Comparison of ENCODE assay signal across 19 mouse cellular contexts in genomic region chr3:38231506-38231905, GRCm38 (mm10).
DNase-seq lines count a peak whose midpoint lies in the region; ATAC-seq lines count a peak whose summit lies in the region.
"Had no signal": no experiment of that assay in that cellular context is flagged by ENCODE, and none has a peak within 500 bp of the region (broad histone marks: within the 10 kb centered on the region; RNA-seq: fewer than 3 reads in every experiment).

No protein-coding gene starts in this region.

- intact Hi-C loops in heart, postnatal 36 days (cut with DNase I) = no loop called here

- H3K9ac ChIP-seq in heart, embryonic 14.5 days (ENCODE audit: low read length) = no peak overlapping the region
- H3K9ac ChIP-seq in midbrain, embryonic 15.5 days = no peak overlapping the region
- no peak overlapping the region for H3K9ac ChIP-seq in limb, embryonic 13.5 days
- H3K9ac ChIP-seq in midbrain, embryonic 14.5 days (replicated peaks; ENCODE audit: low read length) = no peak overlapping the region
- no peak overlapping the region for H3K9ac ChIP-seq in liver, embryonic 12.5 days
- H3K9ac ChIP-seq: forebrain, embryonic 12.5 days; hindbrain, embryonic 13.5 days; liver, postnatal 0 days had no signal

- no peaks in the 10 kb centered on the region for H3K27me3 ChIP-seq in heart, embryonic 14.5 days (ENCODE audit: control insufficient read depth, insufficient read depth, low read length)
- H3K27me3 ChIP-seq in midbrain, embryonic 10.5 days (ENCODE audit: low read depth, poor library complexity, severe bottlenecking) = no peaks in the 10 kb centered on the region
- no peaks in the 10 kb centered on the region for H3K27me3 ChIP-seq in midbrain, embryonic 15.5 days (replicated peaks)
- peaks cover 3% of the 10 kb centered on the region; the same call in 1 of the 2 replicates for H3K27me3 ChIP-seq in limb, embryonic 13.5 days
- no peaks in the 10 kb centered on the region for H3K27me3 ChIP-seq in midbrain, embryonic 14.5 days (ENCODE audit: control insufficient read depth, insufficient read depth, low read length)
- H3K27me3 ChIP-seq in liver, embryonic 12.5 days (replicated peaks) = no peaks in the 10 kb centered on the region
- H3K27me3 ChIP-seq: forebrain, embryonic 12.5 days; hindbrain, embryonic 13.5 days had no signal

- peak overlapping the region; percentile 23 to 73; a peak in 3 of 4 replicates for H3K27ac ChIP-seq in heart, embryonic 14.5 days (replicated peaks in 1 of 2; ENCODE audit: control insufficient read depth in 1 of 2, insufficient read depth in 1 of 2, low read depth in 2 of 2, low read length in 2 of 2)
- peak overlapping the region; percentile 83; the same call in 1 of the 2 replicates for H3K27ac ChIP-seq in midbrain, embryonic 10.5 days (replicated peaks)
- H3K27ac ChIP-seq in midbrain, embryonic 15.5 days = no peak overlapping the region
- H3K27ac ChIP-seq in limb, embryonic 13.5 days = no peak overlapping the region
- H3K27ac ChIP-seq in midbrain, embryonic 14.5 days (replicated peaks; ENCODE audit: low read depth, low read length) = peak overlapping the region; percentile 28; the same call in 1 of the 2 replicates
- no peak overlapping the region for H3K27ac ChIP-seq in liver, embryonic 12.5 days
- H3K27ac ChIP-seq: kidney, postnatal 0 days had no signal

- H3K4me3 ChIP-seq in heart, embryonic 14.5 days (ENCODE audit: control insufficient read depth in 1 of 2, insufficient read depth in 1 of 2, low read depth in 1 of 2, low read length in 2 of 2) = no peak overlapping the region
- H3K4me3 ChIP-seq in midbrain, embryonic 10.5 days = no peak overlapping the region
- H3K4me3 ChIP-seq in midbrain, embryonic 15.5 days = no peak overlapping the region
- H3K4me3 ChIP-seq in limb, embryonic 13.5 days = no peak overlapping the region
- no peak overlapping the region for H3K4me3 ChIP-seq in midbrain, embryonic 14.5 days (replicated peaks; ENCODE audit: low read depth, low read length)
- H3K4me3 ChIP-seq in liver, embryonic 12.5 days = no peak overlapping the region
- H3K4me3 ChIP-seq: forebrain, embryonic 12.5 days; hindbrain, embryonic 13.5 days had no signal

- 83% methylated on average over 3 of the region's 3 CpGs for WGBS in heart, embryonic 14.5 days
- 83% methylated on average over 3 of the region's 3 CpGs for WGBS in midbrain, embryonic 10.5 days
- WGBS in midbrain, embryonic 15.5 days = 89% methylated on average over 3 of the region's 3 CpGs
- 73% methylated on average over 3 of the region's 3 CpGs for WGBS in limb, embryonic 13.5 days
- 78% methylated on average over 3 of the region's 3 CpGs for WGBS in midbrain, embryonic 14.5 days
- WGBS in liver, embryonic 12.5 days (ENCODE audit: insufficient replicate concordance) = 54% methylated on average over 3 of the region's 3 CpGs

- no peak for DNase-seq in heart, postnatal 36 days
- DNase-seq in midbrain, embryonic 10.5 days (ENCODE audit: low spot score) = peak; percentile 11
- no peak for DNase-seq in midbrain, embryonic 14.5 days
- DNase-seq: adrenal gland, adult 2 months; cerebellum, adult 11 months; cerebellum, adult 9-11 months; gastrocnemius, adult 2 months; kidney, adult 18-20 months; layer of hippocampus, adult 9-11 months; thymus, postnatal 36 days had no signal

- H3K9me3 ChIP-seq in heart, embryonic 14.5 days (ENCODE audit: control insufficient read depth, low read length) = no peaks in the 10 kb centered on the region
- no peaks in the 10 kb centered on the region for H3K9me3 ChIP-seq in midbrain, embryonic 10.5 days (replicated peaks)
- no peaks in the 10 kb centered on the region for H3K9me3 ChIP-seq in midbrain, embryonic 15.5 days
- no peaks in the 10 kb centered on the region for H3K9me3 ChIP-seq in limb, embryonic 13.5 days
- H3K9me3 ChIP-seq in midbrain, embryonic 14.5 days (ENCODE audit: control insufficient read depth, low read length) = no peaks in the 10 kb centered on the region
- no peaks in the 10 kb centered on the region for H3K9me3 ChIP-seq in liver, embryonic 12.5 days (replicated peaks)
- H3K9me3 ChIP-seq: forebrain, embryonic 12.5 days; hindbrain, embryonic 13.5 days had no signal

- H3K4me1 ChIP-seq in heart, embryonic 14.5 days (ENCODE audit: control insufficient read depth in 2 of 2, insufficient read depth in 2 of 2, low read length in 2 of 2) = peaks cover 10 to 24% of the 10 kb centered on the region in 2 experiments
- peaks cover 51% of the 10 kb centered on the region for H3K4me1 ChIP-seq in midbrain, embryonic 10.5 days
- H3K4me1 ChIP-seq in midbrain, embryonic 15.5 days = peaks cover 21% of the 10 kb centered on the region
- H3K4me1 ChIP-seq in limb, embryonic 13.5 days = peaks cover 51% of the 10 kb centered on the region
- peaks cover 15% of the 10 kb centered on the region for H3K4me1 ChIP-seq in midbrain, embryonic 14.5 days (ENCODE audit: control insufficient read depth, insufficient read depth, low read length)
- no peaks in the 10 kb centered on the region for H3K4me1 ChIP-seq in liver, embryonic 12.5 days

- H3K36me3 ChIP-seq in heart, embryonic 14.5 days (ENCODE audit: control insufficient read depth, insufficient read depth, low read length) = no peaks in the 10 kb centered on the region
- no peaks in the 10 kb centered on the region for H3K36me3 ChIP-seq in midbrain, embryonic 10.5 days
- no peaks in the 10 kb centered on the region for H3K36me3 ChIP-seq in midbrain, embryonic 15.5 days (replicated peaks)
- no peaks in the 10 kb centered on the region for H3K36me3 ChIP-seq in limb, embryonic 13.5 days
- no peaks in the 10 kb centered on the region for H3K36me3 ChIP-seq in midbrain, embryonic 14.5 days (ENCODE audit: control insufficient read depth, insufficient read depth, low read length)
- no peaks in the 10 kb centered on the region for H3K36me3 ChIP-seq in liver, embryonic 12.5 days
- H3K36me3 ChIP-seq: forebrain, embryonic 12.5 days; hindbrain, embryonic 13.5 days had no signal

- H3K4me2 ChIP-seq in heart, embryonic 14.5 days (ENCODE audit: low read length) = no peak overlapping the region
- H3K4me2 ChIP-seq in midbrain, embryonic 15.5 days = no peak overlapping the region
- peak overlapping the region; percentile 36; the same call in 1 of the 2 replicates for H3K4me2 ChIP-seq in limb, embryonic 13.5 days (replicated peaks)
- H3K4me2 ChIP-seq in midbrain, embryonic 14.5 days (ENCODE audit: low read length) = no peak overlapping the region
- no peak overlapping the region for H3K4me2 ChIP-seq in liver, embryonic 12.5 days

- ATAC-seq in heart, embryonic 14.5 days (ENCODE audit: insufficient number of reproducible peaks, insufficient read depth, low FRiP score, low read depth) = no peak
- ATAC-seq in midbrain, embryonic 15.5 days (replicated peaks) = no peak
- ATAC-seq in limb, embryonic 13.5 days (ENCODE audit: low FRiP score, low read depth) = no peak
- no peak for ATAC-seq in midbrain, embryonic 14.5 days (ENCODE audit: low FRiP score, low TSS enrichment)
- ATAC-seq in liver, embryonic 12.5 days = no peak
- ATAC-seq: inflammation-experienced regulatory T-cells, adult 6 months; liver, postnatal 0 days had no signal

Comparison
In these comparisons a context has a peak if more than half of its experiments do, and no peak if none do; other contexts are left out.
1. H3K27ac ChIP-seq: peak in heart, embryonic 14.5 days (2 of 2), midbrain, embryonic 10.5 days (single experiment) and midbrain, embryonic 14.5 days (single experiment); none in midbrain, embryonic 15.5 days (single experiment), limb, embryonic 13.5 days (single experiment) and liver, embryonic 12.5 days (single experiment).